Mouse (Mus musculus) forebrain, postnatal 0 days (tissue): ENCODE data around the gene Hace1. TPM values are rescaled to one million over a fixed set of nuclear protein-coding genes. Genes with fewer than 3 reads are reported as not detected.

Experiments
- ATAC-seq: fragments of 200-750 bp; cut with Nextera tagmentation; 2 replicates; pipeline ENCODE4 v1.8.0; 2017; ENCODE audit warnings: mild to moderate bottlenecking, moderate library complexity
- DNase-seq: peaks from one replicate; pipeline ENCODE4 v3.0.0-alpha.2; 2015
- H3K27ac ChIP-seq: fragments of 300-500 bp; sonication (generic); 2 replicates; pipeline ENCODE4 v1.5.1; 2014; ENCODE audit warnings: low read depth, mild to moderate bottlenecking, antibody characterized with exemption, low read length, moderate library complexity, mixed read lengths
- H3K27me3 ChIP-seq: fragments of 300-500 bp; sonication (generic); 2 replicates; pipeline ENCODE4 v1.6.1; 2014; ENCODE audit warnings: mild to moderate bottlenecking, low read length, mixed read lengths; ENCODE audit not compliant: insufficient read depth
- H3K36me3 ChIP-seq: fragments of 300-500 bp; sonication (generic); 2 replicates; pipeline ENCODE4 v1.6.1; 2014; ENCODE audit warnings: mild to moderate bottlenecking, moderate library complexity; ENCODE audit not compliant: insufficient read depth
- H3K4me1 ChIP-seq: fragments of 300-500 bp; sonication (generic); 2 replicates; pipeline ENCODE4 v1.6.1; 2014; ENCODE audit warnings: antibody characterized with exemption; ENCODE audit not compliant: insufficient read depth
- H3K4me2 ChIP-seq: fragments of 300-500 bp; sonication (generic); 2 replicates; pipeline ENCODE4 v1.6.1; 2014; ENCODE audit warnings: low read depth, mild to moderate bottlenecking, moderate library complexity
- H3K4me3 ChIP-seq: fragments of 300-500 bp; sonication (generic); 2 replicates; pipeline ENCODE4 v1.5.1; 2014; ENCODE audit warnings: low read depth, low read length, mixed read lengths
- H3K9ac ChIP-seq: fragments of 300-500 bp; sonication (generic); 2 replicates; pipeline ENCODE4 v1.6.1; 2014; ENCODE audit warnings: mild to moderate bottlenecking
- H3K9me3 ChIP-seq: fragments of 300-500 bp; sonication (generic); 2 replicates; pipeline ENCODE4 v1.6.1; 2016; ENCODE audit warnings: low read length
- CTCF ChIP-seq: sonication (generic); IDR thresholded peaks from 2 replicates; pipeline ENCODE4 v1.5.1; 2016; ENCODE audit warnings: antibody characterized with exemption, control low read depth, low read depth
- WGBS: fragments of 180-500 bp; shearing (Covaris S2); extraction: QIAGEN DNeasy Blood & Tissue Kit; methylation state at CpG from one replicate; pipeline ENCODE4 v1.1.7; 2014; 5-methylcytosine and 5-hydroxymethylcytosine counted together
- polyA plus RNA-seq: library from polyadenylated mRNA; unstranded; fragments of >200 nt; fragmentation: Nextera tagmentation; extraction: Ambion mirVana; gene quantifications from 2 replicates; pipeline ENCODE4 v1.2.1, GENCODE M21; 2015
- total RNA-seq: library from RNA; depleted of rRNA; stranded (reverse); fragments of >200 nt; gene quantifications from 2 replicates; pipeline ENCODE4 v1.2.3, GENCODE M21; 2014

Hace1 gene
- total and polyA plus RNA-seq, 2 experiments from 2014 or later = 7.8 to 28.1 TPM

- H3K36me3 ChIP-seq = no peaks in the 10 kb centered on the region; the same call in 1 of the 2 replicates
- no peaks in the 10 kb centered on the region for H3K4me1 ChIP-seq
- no peak overlapping the region for H3K4me2 ChIP-seq
- no peaks in the 10 kb centered on the region for H3K9me3 ChIP-seq
- ATAC-seq = no peak
- H3K4me3 ChIP-seq = no peak overlapping the region
- no peak overlapping the region for H3K9ac ChIP-seq
- no peak overlapping the region for H3K27ac ChIP-seq
- DNase-seq = no peak
- H3K27me3 ChIP-seq = no peaks in the 10 kb centered on the region
- 93% methylated on average over 3 of the region's 3 CpGs for WGBS
- TF ChIP-seq CTCF = no peak
These were observed 57.6 kb downstream of the Hace1 start for GRCm38 (mm10) chr10:45635201-45635600.

- DNase-seq = no peak
- no peak for ATAC-seq
- no peaks in the 10 kb centered on the region; the same call in 1 of the 2 replicates for H3K36me3 ChIP-seq
- TF ChIP-seq CTCF = no peak
- H3K9me3 ChIP-seq = no peaks in the 10 kb centered on the region
- no peak overlapping the region for H3K27ac ChIP-seq
- H3K4me3 ChIP-seq = no peak overlapping the region
- no peaks in the 10 kb centered on the region for H3K4me1 ChIP-seq
- no peak overlapping the region for H3K9ac ChIP-seq
- no peaks in the 10 kb centered on the region for H3K27me3 ChIP-seq
- no peak overlapping the region for H3K4me2 ChIP-seq
These were observed 62.1 kb downstream of the Hace1 start for GRCm38 (mm10) chr10:45639762-45640161.

- Histone ChIP-seq H3K36me3 (0 out of 2 replicates have a peak, but pooled peaks cover 3% of the 10 kb centered on the region), H3K27ac (no peak overlapping the region), H3K4me1 (no peaks in the 10 kb centered on the region), H3K4me2 (no peak overlapping the region), H3K9ac (no peak overlapping the region), H3K9me3 (no peaks in the 10 kb centered on the region), H3K4me3 (no peak overlapping the region), H3K27me3 (no peaks in the 10 kb centered on the region)
- ATAC-seq = no peak
- peak; percentile 34 for TF ChIP-seq CTCF
- 82% methylated on average over 2 of the region's 2 CpGs for WGBS
- no peak for DNase-seq
These were observed 76.4 kb downstream of the Hace1 start for GRCm38 (mm10) chr10:45654026-45654425.

- H3K27ac ChIP-seq = no peak overlapping the region
- no peak overlapping the region for H3K4me2 ChIP-seq
- no peak overlapping the region for H3K9ac ChIP-seq
- TF ChIP-seq CTCF = no peak
- no peak for ATAC-seq
- no peak for DNase-seq
- no peaks in the 10 kb centered on the region for H3K4me1 ChIP-seq
- no peaks in the 10 kb centered on the region for H3K9me3 ChIP-seq
- no peaks in the 10 kb centered on the region for H3K36me3 ChIP-seq
- H3K27me3 ChIP-seq = no peaks in the 10 kb centered on the region
- 92% methylated on average over 9 of the region's 9 CpGs for WGBS
- H3K4me3 ChIP-seq = no peak overlapping the region
These were observed 84.4 kb downstream of the Hace1 start for GRCm38 (mm10) chr10:45662015-45662414.

DNA sequence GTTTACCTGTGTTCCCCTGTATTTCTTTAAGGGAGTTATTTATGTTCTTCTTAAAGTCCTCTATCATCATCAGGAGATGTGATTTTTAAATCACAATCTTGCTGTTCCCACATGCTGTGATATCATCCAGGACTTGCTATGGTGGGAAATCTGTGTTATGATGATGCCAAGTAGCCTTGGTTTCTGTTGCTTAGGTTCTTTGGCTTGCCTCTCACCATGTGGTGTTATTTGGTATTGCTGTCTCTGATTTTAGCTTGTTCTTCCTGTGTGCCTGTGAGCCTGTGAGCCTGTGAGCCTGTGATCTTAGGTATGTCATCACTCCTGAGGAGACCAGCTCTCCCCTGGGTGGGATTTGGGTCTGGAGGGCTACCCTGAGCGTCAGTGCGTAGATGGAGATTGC, 90.6 kb downstream of the Hace1 start:
- 97% methylated on average over 2 of the region's 2 CpGs for WGBS
- Histone ChIP-seq H3K27ac (no peak overlapping the region), H3K4me2 (no peak overlapping the region), H3K9ac (no peak overlapping the region), H3K9me3 (no peaks in the 10 kb centered on the region), H3K4me3 (no peak overlapping the region), H3K36me3 (no peaks in the 10 kb centered on the region), H3K4me1 (no peaks in the 10 kb centered on the region), H3K27me3 (no peaks in the 10 kb centered on the region)
- ATAC-seq (0 out of 2 replicates have a peak, but pooled peaks have one; percentile 8), DNase-seq (no peak)
- TF ChIP-seq CTCF = no peak

- no peaks in the 10 kb centered on the region for H3K27me3 ChIP-seq
- H3K9me3 ChIP-seq = no peaks in the 10 kb centered on the region
- DNase-seq = peak; percentile 66
- H3K4me3 ChIP-seq = no peak overlapping the region
- H3K27ac ChIP-seq = no peak overlapping the region
- peak; percentile 56; the same call in 1 of the 2 replicates for ATAC-seq
- no peak overlapping the region for H3K4me2 ChIP-seq
- H3K36me3 ChIP-seq = no peaks in the 10 kb centered on the region
- no peaks in the 10 kb centered on the region for H3K4me1 ChIP-seq
- TF ChIP-seq CTCF = peak; percentile 65
- no peak overlapping the region for H3K9ac ChIP-seq
These were observed 99.2 kb downstream of the Hace1 start for GRCm38 (mm10) chr10:45676796-45677195.

DNA sequence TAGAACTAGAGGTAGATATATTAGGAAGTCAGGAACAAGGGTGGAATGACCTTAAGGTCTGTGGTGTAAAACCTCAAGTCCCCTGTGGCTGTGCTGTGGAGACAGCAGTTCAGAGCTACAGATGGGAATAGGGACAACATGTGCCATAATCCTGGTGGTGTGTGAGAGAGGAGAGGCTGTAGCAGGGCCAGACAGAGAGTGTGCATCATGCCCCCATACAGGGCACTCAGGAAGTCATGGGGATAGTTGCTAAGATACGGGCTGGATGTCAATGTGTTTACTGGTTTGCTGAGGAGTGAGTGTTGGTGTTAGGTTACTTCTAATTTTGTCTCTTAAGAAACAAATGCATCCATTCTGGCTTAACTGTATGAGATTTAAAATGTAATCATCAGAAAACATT, 108.6 kb downstream of the Hace1 start:
- ATAC-seq = peak; percentile 51
- WGBS = 82% methylated on average over 1 of the region's 1 CpGs

GRCm38 (mm10) chr10:45694931-45695330, 117.3 kb downstream of the Hace1 start:
- Histone ChIP-seq H3K4me2 (no peak overlapping the region), H3K27ac (no peak overlapping the region), H3K9ac (no peak overlapping the region), H3K9me3 (no peaks in the 10 kb centered on the region), H3K4me3 (no peak overlapping the region), H3K36me3 (no peaks in the 10 kb centered on the region), H3K27me3 (no peaks in the 10 kb centered on the region), H3K4me1 (no peaks in the 10 kb centered on the region)
- DNase-seq (no peak), ATAC-seq (no peak)
- TF ChIP-seq CTCF = no peak

More for the DNA sequence above, 108.6 kb downstream of the Hace1 start:
- no peaks in the 10 kb centered on the region for H3K9me3 ChIP-seq
- H3K4me1 ChIP-seq = no peaks in the 10 kb centered on the region
- TF ChIP-seq CTCF = no peak
- no peak overlapping the region for H3K4me2 ChIP-seq
- DNase-seq = no peak
- H3K27ac ChIP-seq = no peak overlapping the region
- H3K36me3 ChIP-seq = no peaks in the 10 kb centered on the region
- no peak overlapping the region for H3K4me3 ChIP-seq
- no peak overlapping the region for H3K9ac ChIP-seq
- H3K27me3 ChIP-seq = no peaks in the 10 kb centered on the region
